Mouse (Mus musculus): Measurements from ENCODE around the gene Mrpl16.

Gene Mrpl16

GRCm38 (mm10) chr19:11800531-11801315, 30.5 kb downstream of the Mrpl16 start:
- DNase-seq (ENCODE audit: extremely low spot score, low read depth, low spot score): no peak

- no peak for DNase-seq (ENCODE audit: extremely low spot score, low read depth, low spot score)
These were observed 34.2 kb downstream of the Mrpl16 start for GRCm38 (mm10) chr19:11804423-11804822.

GRCm38 (mm10) chr19:11807251-11807650, 37.1 kb downstream of the Mrpl16 start:
- no peak for DNase-seq (ENCODE audit: extremely low spot score, low read depth, low spot score)

- no peak for DNase-seq (ENCODE audit: extremely low spot score, low read depth, low spot score)
These were observed 37.6 kb downstream of the Mrpl16 start for GRCm38 (mm10) chr19:11807822-11808221.

GRCm38 (mm10) chr19:11808452-11808851, 38.3 kb downstream of the Mrpl16 start:
- DNase-seq (ENCODE audit: extremely low spot score, low read depth, low spot score): no peak

GRCm38 (mm10) chr19:11810003-11810758, 40.0 kb downstream of the Mrpl16 start:
- DNase-seq (ENCODE audit: extremely low spot score, low read depth, low spot score): no peak

- DNase-seq (ENCODE audit: extremely low spot score, low read depth, low spot score): no peak
These were observed 40.7 kb downstream of the Mrpl16 start for GRCm38 (mm10) chr19:11810856-11811255.

- no peak for DNase-seq (ENCODE audit: extremely low spot score, low read depth, low spot score)
These were observed 41.6 kb downstream of the Mrpl16 start for GRCm38 (mm10) chr19:11811688-11812365.

- no peak for DNase-seq (ENCODE audit: extremely low spot score, low read depth, low spot score)
These were observed 42.9 kb downstream of the Mrpl16 start for GRCm38 (mm10) chr19:11813136-11813535.

GRCm38 (mm10) chr19:11813649-11814048, 43.5 kb downstream of the Mrpl16 start:
- no peak for DNase-seq (ENCODE audit: extremely low spot score, low read depth, low spot score)

- DNase-seq (ENCODE audit: extremely low spot score, low read depth, low spot score): no peak
These were observed 44.6 kb downstream of the Mrpl16 start for GRCm38 (mm10) chr19:11814742-11815333.

GRCm38 (mm10) chr19:11816706-11817105, 46.5 kb downstream of the Mrpl16 start:
- no peak for DNase-seq (ENCODE audit: extremely low spot score, low read depth, low spot score)

GRCm38 (mm10) chr19:11817586-11817985, 47.4 kb downstream of the Mrpl16 start:
- DNase-seq (ENCODE audit: extremely low spot score, low read depth, low spot score): no peak

GRCm38 (mm10) chr19:11818199-11819142, 48.3 kb downstream of the Mrpl16 start:
- no peak for DNase-seq (ENCODE audit: extremely low spot score, low read depth, low spot score)

- no peak for DNase-seq (ENCODE audit: extremely low spot score, low read depth, low spot score)
These were observed 49.0 kb downstream of the Mrpl16 start, which contains the start of gene Stx3 for GRCm38 (mm10) chr19:11819143-11819700. Gene Stx3 (minus strand): TSS chr19:11819403.

- peak; percentile 73 for DNase-seq (ENCODE audit: extremely low spot score, low read depth, low spot score)
These were observed 49.6 kb downstream of the Mrpl16 start for GRCm38 (mm10) chr19:11819800-11820199.

GRCm38 (mm10) chr19:11820211-11820610, 50.0 kb downstream of the Mrpl16 start:
- no peak for DNase-seq (ENCODE audit: extremely low spot score, low read depth, low spot score)

GRCm38 (mm10) chr19:11823346-11824065, 53.3 kb downstream of the Mrpl16 start:
- DNase-seq (ENCODE audit: extremely low spot score, low read depth, low spot score): no peak

Data from hindlimb bud, embryonic 11.5 days (tissue).